Mouse (Mus musculus) spleen, adult 2 months (tissue): ENCODE results near the gene Scn7a. TPM values are rescaled to one million over a fixed set of nuclear protein-coding genes. Genes with fewer than 3 reads are reported as not detected.

ENCODE experiments used
- DNase-seq, 2 experiments: peaks; one replicate each; pipeline versions ENCODE4 v3.0.0 to v3.0.0-alpha.2; 2012 to 2021; ENCODE audit warnings: low spot score in 2 of 2, low read depth in 1 of 2
- H3K27ac ChIP-seq: fragments of 200-500 bp; 2 replicates; pipeline ENCODE4 v1.5.1; 2012; ENCODE audit warnings: low read length, inconsistent platforms; ENCODE audit not compliant: insufficient read depth
- H3K27me3 ChIP-seq: fragments of 200-500 bp; 2 replicates; pipeline ENCODE4 v1.6.1; 2012; ENCODE audit warnings: mild to moderate bottlenecking, moderate library complexity, low read length, inconsistent platforms; ENCODE audit not compliant: control insufficient read depth, insufficient read depth
- H3K36me3 ChIP-seq: fragments of 200-500 bp; 2 replicates; pipeline ENCODE4 v1.6.1; 2012; ENCODE audit warnings: mild to moderate bottlenecking, low read length, inconsistent platforms; ENCODE audit not compliant: control insufficient read depth, insufficient read depth
- H3K4me1 ChIP-seq: fragments of 200-500 bp; 2 replicates; pipeline ENCODE4 v1.6.1; 2011; ENCODE audit warnings: inconsistent platforms; ENCODE audit not compliant: control insufficient read depth, insufficient read depth, insufficient read length
- H3K4me3 ChIP-seq: fragments of 200-500 bp; 2 replicates; pipeline ENCODE4 v1.5.1; 2011; ENCODE audit warnings: mild to moderate bottlenecking, inconsistent platforms; ENCODE audit not compliant: insufficient read depth, insufficient read length; ENCODE audit errors: extremely low read depth
- CTCF ChIP-seq: fragments of 200-500 bp; IDR thresholded peaks from 2 replicates; pipeline ENCODE4 v1.5.1; 2011; ENCODE audit warnings: mild to moderate bottlenecking, inconsistent platforms; ENCODE audit not compliant: insufficient read depth, insufficient read length, insufficient replicate concordance; ENCODE audit errors: extremely low read depth
- POLR2A ChIP-seq: fragments of 200-500 bp; IDR thresholded peaks from 2 replicates; pipeline ENCODE4 v1.6.1; 2011; ENCODE audit warnings: low read depth, low read length, inconsistent platforms
- WGBS: fragments of 180-500 bp; shearing (Covaris S2); methylation state at CpG from one replicate; pipeline ENCODE4 v1.1.7; 2018; 5-methylcytosine and 5-hydroxymethylcytosine counted together
- polyA plus RNA-seq: library from polyadenylated mRNA; depleted of rRNA; stranded (reverse); fragments of >200 nt; gene quantifications from 2 replicates; pipeline ENCODE4 v1.2.3, GENCODE M21; 2012; rRNA removed

The Scn7a gene
- polyA plus RNA-seq, 1 experiment = 0.41 TPM

DNA sequence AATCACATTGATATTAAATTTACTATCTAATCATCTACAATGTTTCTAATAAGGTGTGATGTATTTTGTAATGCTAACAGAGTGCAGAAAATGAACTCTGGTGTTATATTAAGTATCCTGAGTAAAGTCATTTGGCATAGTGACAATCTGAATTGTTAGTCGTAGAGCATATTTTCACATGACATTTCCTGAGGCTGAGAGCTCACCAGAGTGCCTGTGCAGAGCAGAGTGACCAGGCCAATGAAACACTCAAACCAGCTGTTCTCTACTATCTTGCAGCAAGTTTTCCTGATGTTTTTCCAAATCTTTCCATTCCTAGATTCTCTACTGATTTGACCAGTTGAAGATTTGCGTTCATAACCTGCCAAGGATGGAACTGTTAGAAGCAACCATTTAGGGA is 92.4 kb downstream of the Scn7a start:
- Histone ChIP-seq H3K27ac (no peak overlapping the region), H3K4me3 (no peak overlapping the region), H3K27me3 (no peaks in the 10 kb centered on the region), H3K36me3 (no peaks in the 10 kb centered on the region), H3K4me1 (no peaks in the 10 kb centered on the region)
- TF ChIP-seq CTCF (no peak), POLR2A (no peak)
- DNase-seq = no peak
- WGBS = 80% methylated on average over 2 of the region's 2 CpGs

DNA sequence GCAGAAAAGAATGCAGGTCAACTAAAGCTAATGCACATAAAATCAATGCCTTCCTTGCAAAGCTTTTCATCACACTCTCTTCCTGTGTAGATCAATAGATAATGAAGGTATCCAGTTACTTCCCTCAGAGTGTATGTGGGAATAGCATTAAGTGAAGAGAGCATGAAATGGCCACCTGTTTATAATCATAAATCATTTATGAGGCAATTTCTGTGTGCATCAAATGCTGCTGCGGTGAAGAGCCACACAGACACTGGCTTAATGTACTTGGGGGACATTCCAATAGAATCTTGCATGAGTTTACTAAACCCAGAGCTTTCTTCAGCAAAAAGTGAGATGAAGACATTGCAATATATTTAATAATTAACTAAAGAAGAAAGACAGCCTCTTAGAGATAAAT is 122.7 kb downstream of the Scn7a start:
- Histone ChIP-seq H3K4me1 (no peaks in the 10 kb centered on the region), H3K27ac (no peak overlapping the region), H3K36me3 (no peaks in the 10 kb centered on the region), H3K4me3 (no peak overlapping the region), H3K27me3 (no peaks in the 10 kb centered on the region)
- TF ChIP-seq POLR2A = no peak
- no peak for TF ChIP-seq CTCF
- DNase-seq = no peak
- WGBS = 78% methylated on average over 1 of the region's 1 CpGs

DNA sequence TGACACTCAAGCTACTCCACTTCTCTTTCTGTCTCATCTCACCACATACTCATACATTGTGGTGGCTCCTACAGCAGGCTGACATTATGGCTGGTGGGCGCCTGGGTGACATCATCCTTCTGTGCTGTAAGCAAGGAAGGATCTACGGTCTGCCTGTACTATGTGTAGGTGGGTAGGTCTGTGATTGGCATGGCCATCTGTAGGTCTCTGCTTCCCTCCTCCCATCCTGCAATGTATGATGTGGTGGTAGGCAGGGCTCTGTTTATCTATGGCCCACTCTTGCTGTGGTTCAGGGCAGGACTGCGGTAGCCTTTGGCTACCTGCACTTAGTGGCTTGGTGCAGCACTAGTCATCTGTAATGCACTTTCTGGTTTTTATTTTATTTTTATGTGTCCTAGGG is 128.3 kb downstream of the Scn7a start:
- Histone ChIP-seq H3K4me3 (no peak overlapping the region), H3K27ac (no peak overlapping the region), H3K27me3 (no peaks in the 10 kb centered on the region), H3K4me1 (no peaks in the 10 kb centered on the region), H3K36me3 (no peaks in the 10 kb centered on the region)
- TF ChIP-seq CTCF (no peak), POLR2A (no peak)
- WGBS = 89% methylated on average over 3 of the region's 3 CpGs
- no peak for DNase-seq

DNA sequence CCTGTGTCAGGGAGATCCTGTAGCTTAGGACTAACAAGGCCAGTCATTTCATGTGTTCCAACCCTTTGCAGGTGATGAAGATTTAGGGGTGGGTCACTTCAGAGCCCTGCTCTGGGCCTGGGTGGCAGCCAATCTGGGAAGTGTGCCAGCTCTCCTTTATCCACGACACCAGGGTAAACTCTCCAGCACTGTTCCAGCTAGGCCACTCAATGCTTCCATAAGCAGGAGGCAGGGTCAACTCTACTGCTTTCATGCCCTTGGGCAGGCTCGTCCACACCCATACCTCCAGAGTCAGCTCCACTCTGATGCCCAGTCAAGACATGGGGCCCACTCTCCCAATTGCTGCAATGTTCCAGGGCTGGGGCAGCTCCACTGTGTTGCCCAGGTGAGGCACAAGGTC is 129.3 kb downstream of the Scn7a start:
- no peak for DNase-seq
- TF ChIP-seq CTCF = no peak
- no peak for TF ChIP-seq POLR2A
- Histone ChIP-seq H3K4me1 (no peaks in the 10 kb centered on the region), H3K36me3 (no peaks in the 10 kb centered on the region), H3K4me3 (no peak overlapping the region), H3K27ac (no peak overlapping the region), H3K27me3 (no peaks in the 10 kb centered on the region)
- 67% methylated on average over 2 of the region's 2 CpGs for WGBS

DNA sequence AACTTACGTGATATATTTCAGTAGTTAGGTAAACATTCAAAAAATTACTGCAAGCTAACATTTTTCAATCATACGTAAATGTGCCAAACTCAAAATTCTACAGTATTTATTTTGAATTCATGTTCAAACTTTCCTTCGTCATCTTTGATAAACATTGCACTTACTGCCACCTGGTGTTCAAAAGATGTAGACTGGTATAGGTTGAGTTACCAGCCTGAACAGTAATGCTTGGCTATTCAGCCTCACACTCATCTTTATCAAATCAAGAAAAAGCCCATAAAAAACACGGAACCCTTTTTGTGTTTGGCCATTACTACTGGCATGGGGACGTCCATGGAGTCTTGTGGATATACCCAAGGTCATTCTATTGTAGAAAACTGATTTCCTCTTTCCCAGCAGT is 140.3 kb downstream of the Scn7a start:
- no peak for TF ChIP-seq CTCF
- TF ChIP-seq POLR2A = no peak
- no peaks in the 10 kb centered on the region for H3K27me3 ChIP-seq
- no peak for DNase-seq
- no peak overlapping the region for H3K4me3 ChIP-seq
- no peaks in the 10 kb centered on the region for H3K36me3 ChIP-seq
- H3K27ac ChIP-seq = no peak overlapping the region
- no peaks in the 10 kb centered on the region for H3K4me1 ChIP-seq
- WGBS = 33% methylated on average over 5 of the region's 5 CpGs

DNA sequence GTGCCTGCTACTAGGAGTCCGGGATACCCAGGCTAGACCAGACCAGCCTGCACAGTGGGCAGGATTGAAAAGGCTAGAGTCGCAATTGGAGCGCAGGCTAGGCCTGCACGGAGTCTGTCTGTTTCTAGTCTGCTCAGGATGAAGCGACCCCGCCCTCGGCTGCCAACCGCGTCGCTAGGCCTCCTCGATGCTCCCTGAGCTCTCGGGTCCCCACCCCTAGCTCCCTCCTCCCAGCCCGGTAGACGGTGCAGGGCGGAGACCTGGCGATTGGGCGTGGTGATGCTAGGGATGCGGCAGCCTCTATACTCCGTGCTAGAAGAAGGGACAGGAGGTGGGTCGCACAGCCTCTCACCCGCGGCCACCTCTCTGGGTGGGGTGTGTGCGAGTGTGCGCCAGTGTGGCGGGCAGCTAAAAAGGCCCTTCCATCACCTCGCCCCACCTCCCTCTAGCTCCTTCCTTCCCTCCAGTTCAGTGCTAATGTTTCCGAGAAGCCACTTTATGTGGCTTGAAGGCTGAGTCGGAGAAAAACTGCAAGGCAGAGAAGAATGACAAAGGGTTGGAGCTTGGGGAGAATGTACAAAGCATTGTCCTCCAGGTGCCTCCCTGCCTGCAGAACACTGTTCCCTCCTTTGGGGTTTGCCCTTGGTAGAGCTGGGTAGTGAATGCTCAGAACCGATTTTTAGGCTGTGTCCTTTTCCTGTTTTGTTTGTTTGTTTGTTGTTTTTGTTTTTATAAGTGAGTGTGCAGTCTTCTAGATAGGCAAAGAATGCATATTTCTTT is 149.9 kb downstream of the Scn7a start, which contains the start of gene Scn9a:
Scn9a (minus strand) TSS at position 383 of the 780 bp plus-strand sequence.
- Histone ChIP-seq H3K36me3 (no peaks in the 10 kb centered on the region), H3K27ac (no peak within 1 kb of the TSS), H3K27me3 (no peaks in the 10 kb centered on the region), H3K4me3 (no peak within 1 kb of the TSS), H3K4me1 (no peaks in the 10 kb centered on the region)
- 5% methylated on average over 29 of the region's 29 CpGs for WGBS
- TF ChIP-seq POLR2A = no peak
- TF ChIP-seq CTCF = no peak
- DNase-seq = no peak

DNA sequence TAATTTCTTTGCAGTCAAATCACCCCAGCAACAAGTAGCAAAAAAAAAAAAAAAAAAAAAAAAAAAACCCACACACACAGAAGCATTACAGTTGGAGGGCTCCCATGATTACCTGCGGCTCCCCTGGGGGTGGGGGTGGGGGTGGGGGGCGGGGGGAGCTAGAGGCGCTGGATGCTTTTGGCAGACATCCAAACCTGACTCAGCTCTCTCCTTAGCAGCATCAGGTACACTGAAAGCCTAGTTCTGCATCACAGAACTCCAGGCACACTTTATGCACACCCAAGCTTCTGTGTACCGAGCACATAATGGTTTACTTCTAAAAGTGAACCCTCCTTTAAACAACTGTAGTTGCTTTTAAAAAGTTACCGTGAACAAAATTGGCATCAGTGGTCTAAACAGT is 152.0 kb downstream of the Scn7a start:
- TF ChIP-seq POLR2A (no peak), CTCF (no peak)
- DNase-seq = no peak
- no peaks in the 10 kb centered on the region for H3K36me3 ChIP-seq
- no peaks in the 10 kb centered on the region for H3K27me3 ChIP-seq
- H3K27ac ChIP-seq = no peak overlapping the region
- no peaks in the 10 kb centered on the region for H3K4me1 ChIP-seq
- WGBS = 29% methylated on average over 5 of the region's 5 CpGs
- H3K4me3 ChIP-seq = no peak overlapping the region

Other genes starting within 250 kb of the Scn7a start
- gene Scn9a, start 150.0 kb downstream of the Scn7a start, polyA plus RNA-seq = not detected in 2 replicates